Mouse (Mus musculus): Measurements from ENCODE around the gene Morc3.
"Not testable (repeated sequence)": the region's sequence is repeated elsewhere in the genome, so short reads cannot be mapped to it uniquely, and the experiment has no call there.

GRCm38 (mm10) chr16:93822433-93823225 is 9.3 kb upstream of the Morc3 start:
- not testable (repeated sequence) for TF ChIP-seq TAL1, GATA1 (IDR thresholded peaks at IDR 0.05; ENCODE audit: low read length)

Measured in erythroblast, embryonic 14.5 days (primary cell).